Mouse (Mus musculus) right cerebral cortex, postnatal 25 days (tissue): ENCODE measurements around the gene Gm28308.

ENCODE experiments used
- DNase-seq: peaks from one replicate; pipeline ENCODE4 v3.0.0; 2022

The Gm28308 gene

GRCm38 (mm10) chr6:52203371-52204049 lies 9.6 kb downstream of the Gm28308 start:
- no peak for DNase-seq

GRCm38 (mm10) chr6:52203121-52203370 lies 10.1 kb downstream of the Gm28308 start:
- no peak for DNase-seq

GRCm38 (mm10) chr6:52202362-52203120 lies 10.6 kb downstream of the Gm28308 start:
- DNase-seq: no peak

GRCm38 (mm10) chr6:52201269-52201668 lies 11.9 kb downstream of the Gm28308 start:
- no peak for DNase-seq

- DNase-seq: no peak
Measured at GRCm38 (mm10) chr6:52200751-52201250, 12.3 kb downstream of the Gm28308 start.

- no peak for DNase-seq
Measured at GRCm38 (mm10) chr6:52200073-52200750, 12.9 kb downstream of the Gm28308 start.

GRCm38 (mm10) chr6:52197271-52197670 lies 15.9 kb downstream of the Gm28308 start:
- no peak for DNase-seq

GRCm38 (mm10) chr6:52196811-52197210 lies 16.3 kb downstream of the Gm28308 start:
- no peak for DNase-seq

- no peak for DNase-seq
Measured at GRCm38 (mm10) chr6:52194690-52195089, 18.4 kb downstream of the Gm28308 start.

GRCm38 (mm10) chr6:52191860-52192550 lies 21.1 kb downstream of the Gm28308 start:
- DNase-seq: no peak

GRCm38 (mm10) chr6:52190906-52191810 lies 22.0 kb downstream of the Gm28308 start, which contains the start of gene Hoxa4:
TSS of gene Hoxa4 (minus strand) at chr6:52191753.
- DNase-seq: no peak

GRCm38 (mm10) chr6:52190410-52190809 lies 22.7 kb downstream of the Gm28308 start:
- DNase-seq: no peak

- no peak for DNase-seq
Measured at GRCm38 (mm10) chr6:52189909-52190308, 23.2 kb downstream of the Gm28308 start.

- no peak for DNase-seq
Measured at GRCm38 (mm10) chr6:52189172-52189591, 24.0 kb downstream of the Gm28308 start.

- DNase-seq: no peak
Measured at GRCm38 (mm10) chr6:52186500-52186899, 26.6 kb downstream of the Gm28308 start.

- DNase-seq: no peak
Measured at GRCm38 (mm10) chr6:52185834-52186233, 27.3 kb downstream of the Gm28308 start.

- no peak for DNase-seq
Measured at GRCm38 (mm10) chr6:52185222-52185621, 27.9 kb downstream of the Gm28308 start.

- DNase-seq: no peak
Measured at GRCm38 (mm10) chr6:52184668-52185067, 28.5 kb downstream of the Gm28308 start.

GRCm38 (mm10) chr6:52183311-52184080 lies 29.6 kb downstream of the Gm28308 start:
- no peak for DNase-seq

- DNase-seq: no peak
Measured at GRCm38 (mm10) chr6:52182793-52183192, 30.3 kb downstream of the Gm28308 start.

- no peak for DNase-seq
Measured at GRCm38 (mm10) chr6:52182030-52182429, 31.1 kb downstream of the Gm28308 start.
